Mouse (Mus musculus) embryo, embryonic 10 days (tissue): ENCODE results near the gene Dnajb1.
"Not testable (repeated sequence)": the region's sequence is repeated elsewhere in the genome, so short reads cannot be mapped to it uniquely, and the experiment has no call there.

Experiments
- DNase-seq: peaks from one replicate; pipeline ENCODE4 v3.0.0-alpha.2; 2015; ENCODE audit warnings: low spot score

Gene Dnajb1

DNA sequence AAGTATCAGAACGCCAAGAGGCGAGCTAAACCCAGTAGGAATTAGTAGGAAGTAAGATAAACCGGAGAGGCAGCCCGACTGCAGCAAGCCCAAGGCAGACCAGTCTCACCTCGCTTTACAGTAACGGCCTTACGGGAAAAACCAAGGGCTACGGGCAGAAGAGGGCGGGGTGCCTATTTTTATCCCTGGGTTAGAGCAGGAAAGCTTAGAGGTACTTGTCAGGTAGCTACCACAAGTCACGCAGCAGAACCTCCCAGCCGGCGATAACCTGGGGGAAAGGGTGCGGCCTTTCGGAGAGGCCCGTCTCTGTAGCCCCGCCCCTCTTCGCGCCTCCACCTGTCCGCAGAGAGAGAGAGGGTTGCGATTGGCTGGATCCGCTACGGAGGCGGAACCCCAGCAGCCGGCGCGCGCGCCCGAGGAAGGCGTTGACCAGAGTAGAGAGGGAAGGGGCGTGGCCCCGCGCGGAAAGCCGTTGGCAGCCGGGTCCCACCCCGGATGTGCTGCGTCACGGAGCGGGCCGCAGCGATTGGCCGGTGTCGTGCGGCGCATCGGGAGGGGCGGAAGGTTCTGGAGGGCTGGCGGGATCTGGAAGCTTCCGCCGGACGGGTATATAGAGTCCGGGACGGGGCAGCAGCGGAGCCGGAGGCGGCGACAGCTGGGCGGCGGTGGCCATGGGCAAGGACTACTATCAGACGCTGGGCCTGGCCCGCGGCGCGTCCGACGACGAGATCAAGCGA lies at the start of gene Dnajb1, which contains the start of gene Tecr:
Gene Dnajb1 (plus strand): TSS at position 533 of the 737 bp plus-strand sequence.
Gene Tecr (minus strand): TSS at position 311 of the 737 bp plus-strand sequence.
- DNase-seq: peak; percentile 99

DNA sequence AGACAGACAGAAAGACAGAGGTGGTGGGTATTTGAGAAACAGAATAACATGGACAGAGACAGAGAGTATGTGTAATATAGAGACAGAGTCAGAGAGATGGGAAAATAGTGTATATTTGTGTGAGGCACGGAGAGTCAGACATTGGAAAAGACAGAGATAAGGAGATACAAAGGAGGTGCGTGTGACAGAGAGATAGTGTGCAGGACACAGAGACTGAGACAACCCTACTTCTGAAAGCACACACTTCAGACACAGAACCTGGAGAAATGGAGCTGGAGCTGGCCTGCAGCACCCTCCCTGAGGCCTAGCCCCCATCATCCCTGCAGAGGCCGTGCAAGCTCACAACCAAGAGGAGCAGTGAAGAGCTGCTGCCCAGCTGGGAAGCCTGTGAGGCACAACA lies 45.3 kb upstream of the Dnajb1 start:
- DNase-seq: no peak

DNA sequence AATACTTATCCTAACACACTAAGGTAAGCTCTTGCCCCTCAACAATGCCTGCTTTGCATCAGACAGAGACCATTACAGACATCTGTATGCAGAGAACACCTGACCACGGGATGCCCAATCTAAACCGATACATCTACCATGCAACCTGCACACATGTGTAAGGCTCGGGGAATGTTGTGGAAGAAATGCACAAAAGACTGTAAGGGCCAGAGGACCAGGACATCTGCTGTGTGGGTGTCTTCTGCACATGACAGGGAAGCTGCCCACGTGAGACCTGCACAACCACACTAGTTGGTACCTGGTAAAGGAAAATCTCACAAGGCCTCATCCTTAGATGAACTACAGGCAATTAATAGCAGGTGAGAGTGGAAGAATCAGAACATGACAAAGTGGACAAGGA lies 44.7 kb upstream of the Dnajb1 start:
- no peak for DNase-seq

DNA sequence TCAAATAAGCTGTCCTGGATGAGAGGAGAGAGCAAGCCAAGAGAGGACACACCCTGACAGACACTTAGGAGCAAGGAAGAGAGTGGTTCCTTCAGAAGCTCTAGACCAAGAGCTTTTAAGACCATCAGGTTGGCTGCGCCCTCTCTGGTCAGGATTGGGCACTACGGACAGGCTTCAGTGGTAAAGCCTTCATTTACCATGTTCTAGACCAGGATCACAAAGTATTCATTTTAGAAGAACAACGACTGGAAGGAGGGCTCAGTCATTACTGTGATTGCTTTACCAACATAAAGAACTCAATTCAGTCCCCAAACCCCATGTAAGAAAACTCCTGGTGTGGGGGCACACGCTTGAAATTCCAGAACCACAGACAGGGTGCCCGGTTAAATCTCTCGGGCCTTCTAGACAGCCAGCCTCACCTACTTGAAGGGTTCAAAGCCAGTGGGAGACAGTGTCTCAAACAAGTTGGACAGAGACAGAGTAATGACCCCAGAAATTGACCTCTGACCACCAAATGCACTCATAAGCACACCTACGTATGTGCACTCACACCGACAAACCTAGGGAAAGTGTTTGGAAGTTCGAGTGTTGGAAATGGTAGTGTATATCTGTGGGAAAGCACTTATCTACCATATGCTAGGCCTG lies 42.1 kb upstream of the Dnajb1 start:
- DNase-seq: peak; percentile 73

DNA sequence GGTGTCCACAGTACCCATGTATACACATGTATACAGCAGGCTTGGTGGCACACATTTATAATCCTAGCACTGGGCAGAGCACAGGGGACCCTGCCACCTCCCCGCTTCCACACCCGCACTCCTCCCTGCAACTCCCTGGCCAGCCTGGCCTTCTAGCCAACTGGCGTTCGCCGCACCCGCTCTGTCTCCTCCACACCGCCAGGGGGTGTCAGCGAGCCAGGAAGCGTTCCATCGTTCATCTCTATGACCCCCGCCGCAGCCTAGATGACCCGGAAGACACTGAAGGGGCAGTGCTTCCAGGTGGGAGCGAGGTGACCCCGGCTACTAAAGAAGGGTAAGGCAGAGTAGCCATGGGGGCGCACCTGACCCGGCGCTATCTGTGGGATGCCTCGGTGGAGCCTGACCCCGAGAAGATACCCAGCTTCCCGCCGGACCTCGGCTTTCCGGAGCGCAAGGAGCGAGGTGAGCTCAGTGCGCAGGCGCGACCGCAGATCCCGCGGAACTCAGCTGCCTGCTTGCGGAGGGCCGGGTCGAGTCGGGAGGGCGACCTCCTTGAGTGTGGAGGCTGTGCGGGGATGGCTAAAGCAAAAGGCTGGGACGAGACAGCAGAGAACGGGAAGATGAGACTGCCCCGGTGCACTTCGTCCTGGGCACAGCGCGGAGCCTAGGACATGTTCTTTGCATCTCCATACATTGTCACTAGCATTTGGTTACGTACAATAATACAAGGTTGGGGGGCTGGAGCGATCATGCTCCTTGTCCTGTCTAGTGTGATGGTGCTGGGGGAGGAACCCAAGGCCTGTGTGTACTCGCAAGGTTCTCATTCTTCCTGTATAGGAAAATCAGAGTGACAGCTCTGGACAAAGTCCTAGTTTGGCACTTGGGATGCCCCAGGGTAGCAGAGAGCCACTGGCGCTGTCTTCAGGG lies 41.3 kb upstream of the Dnajb1 start, which contains the start of gene Ndufb7:
Gene Ndufb7 (plus strand): TSS at position 203 of the 927 bp plus-strand sequence.
- peak; percentile 97 for DNase-seq

DNA sequence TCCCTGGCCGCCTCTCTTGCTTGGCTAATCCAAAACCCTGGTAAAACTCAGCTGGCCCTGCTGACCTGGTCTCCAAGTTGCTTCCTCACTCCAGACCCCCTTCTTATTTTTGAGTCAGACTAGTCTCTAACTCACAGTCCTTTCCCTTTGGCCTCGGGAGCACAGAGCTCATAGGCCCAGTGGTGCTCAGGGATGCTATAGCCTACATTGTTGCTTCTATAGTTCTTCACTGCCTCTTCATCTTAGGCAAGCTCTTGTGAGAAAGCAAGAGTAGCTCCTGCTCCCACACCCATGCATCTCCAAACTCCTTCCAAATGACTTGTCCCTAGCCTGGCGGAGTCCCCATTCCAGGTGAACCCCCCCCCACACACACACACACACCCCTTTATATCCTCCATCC lies 40.3 kb upstream of the Dnajb1 start:
- no peak for DNase-seq

DNA sequence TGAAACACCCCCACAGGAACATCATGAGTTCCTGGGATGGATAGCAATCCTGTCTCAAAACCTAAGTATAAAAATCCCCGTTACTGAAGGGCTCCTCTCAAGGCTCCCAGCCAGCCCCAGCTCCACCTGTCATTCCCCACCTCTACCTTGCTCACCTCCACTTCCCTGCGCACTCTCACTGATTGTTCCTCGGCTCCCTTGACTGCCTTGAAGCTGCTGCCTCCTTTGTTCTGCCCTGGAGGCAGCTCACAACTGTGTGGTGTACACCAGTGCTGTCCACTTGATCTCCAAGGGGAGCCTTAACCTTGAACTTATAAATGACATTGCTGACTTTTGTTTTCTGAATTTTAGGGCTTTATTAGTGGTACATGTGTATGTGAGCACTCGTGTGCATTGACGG lies 39.9 kb upstream of the Dnajb1 start:
- no peak for DNase-seq

DNA sequence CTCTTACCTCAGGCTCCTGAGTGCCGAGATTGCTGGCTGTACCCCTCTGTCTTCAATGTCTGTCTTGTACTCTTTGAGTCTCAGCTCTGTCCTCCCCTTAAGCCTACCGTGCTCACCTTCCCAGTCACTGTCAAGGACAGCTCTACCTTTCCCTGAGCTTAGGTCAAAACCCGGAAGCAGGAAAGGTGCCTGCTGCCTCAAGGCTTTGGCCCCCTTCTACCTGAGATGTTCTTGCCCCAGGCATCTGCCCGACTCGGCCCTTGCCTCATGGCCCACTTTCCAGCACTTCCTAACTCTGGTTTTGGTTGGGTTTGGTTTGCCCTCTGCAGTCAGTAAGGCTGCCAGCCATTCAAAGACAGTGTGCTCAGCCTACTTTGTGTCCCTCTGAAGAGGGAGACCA lies 39.2 kb upstream of the Dnajb1 start:
- no peak for DNase-seq

DNA sequence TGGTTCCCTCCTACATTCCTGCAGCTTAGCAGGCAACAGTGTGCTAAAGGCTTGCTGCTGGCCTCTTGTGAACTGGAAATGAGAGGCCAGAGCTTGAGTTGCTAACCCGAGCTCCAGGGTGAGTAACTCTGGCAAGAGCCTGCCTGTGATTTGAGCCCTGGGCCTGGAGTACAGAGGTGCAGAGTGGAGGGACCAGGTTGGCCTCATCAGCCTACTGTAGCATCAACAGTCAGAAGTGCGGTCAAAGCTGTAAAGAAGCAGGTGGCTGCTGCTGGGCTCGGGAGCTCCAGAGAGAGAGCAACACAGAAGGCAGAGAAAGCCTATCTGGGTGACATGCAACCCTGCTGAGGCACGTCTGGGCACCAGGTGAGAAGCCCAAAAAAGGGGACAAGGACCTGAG lies 38.8 kb upstream of the Dnajb1 start:
- DNase-seq: peak; percentile 3

DNA sequence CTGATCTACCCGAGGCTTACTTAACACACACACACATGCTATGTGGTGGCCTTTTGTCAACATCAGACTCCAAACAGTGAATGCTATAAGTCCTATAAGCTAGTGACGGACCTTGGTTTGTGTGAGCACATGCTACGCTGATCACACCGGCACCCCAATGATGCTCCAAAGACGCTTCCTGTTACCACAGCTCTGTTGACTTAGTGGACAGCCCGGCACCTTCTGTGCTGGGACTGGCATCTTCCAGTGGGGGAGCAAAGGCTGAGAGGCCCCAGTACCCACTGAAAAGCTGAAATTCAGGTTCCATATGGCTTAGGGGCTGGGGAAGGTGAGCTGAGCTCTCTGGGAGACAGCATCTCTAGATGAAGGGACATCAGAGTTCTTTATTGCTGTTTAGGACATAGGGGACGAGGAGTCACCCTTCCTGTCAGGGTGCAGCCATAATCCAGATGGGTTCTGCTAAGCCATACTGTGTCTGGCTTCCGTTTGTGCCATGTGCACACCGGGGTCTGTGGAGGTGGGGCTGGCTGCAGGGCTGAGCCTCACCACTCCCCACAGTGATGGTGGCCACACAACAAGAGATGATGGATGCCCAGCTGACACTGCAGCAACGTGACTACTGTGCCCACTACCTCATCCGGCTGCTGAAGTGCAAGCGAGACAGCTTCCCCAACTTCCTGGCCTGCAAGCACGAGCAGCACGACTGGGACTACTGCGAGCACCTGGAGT lies 37.6 kb upstream of the Dnajb1 start:
- peak; percentile 8 for DNase-seq

DNA sequence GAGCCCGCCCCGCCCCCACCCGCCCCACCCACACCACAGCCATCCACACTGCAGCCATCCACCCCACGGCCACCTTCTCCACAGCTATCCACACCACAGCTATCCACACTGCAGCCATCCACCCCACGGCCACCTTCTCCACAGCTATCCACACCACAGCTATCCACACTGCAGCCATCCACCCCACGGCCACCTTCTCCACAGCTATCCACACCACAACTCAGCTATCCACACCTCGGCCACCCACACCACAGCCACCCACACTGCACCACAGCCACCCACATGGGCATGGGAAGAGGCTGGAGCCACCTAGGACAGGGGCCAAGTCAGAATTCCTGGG lies 37.0 kb upstream of the Dnajb1 start:
- DNase-seq: not testable (repeated sequence)

DNA sequence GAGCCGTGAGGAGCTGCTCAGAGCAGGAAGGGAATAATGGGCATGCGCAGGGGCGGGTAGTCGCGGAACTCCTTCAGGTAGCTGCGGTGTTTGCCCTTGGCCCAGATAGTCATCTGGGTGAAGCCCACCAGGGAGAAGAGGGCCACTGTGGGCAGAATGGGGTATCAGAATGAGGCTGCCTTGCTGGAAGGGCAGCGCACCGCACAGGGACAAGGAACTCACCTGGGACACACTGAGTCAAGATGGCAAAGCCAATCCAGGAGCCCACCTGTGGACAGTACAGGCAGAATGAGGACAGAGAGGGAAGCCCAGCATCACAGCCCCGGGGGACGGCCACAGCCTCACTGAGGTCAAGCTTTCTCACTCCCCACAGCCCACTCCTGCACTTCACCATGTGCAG lies 36.2 kb upstream of the Dnajb1 start:
- peak; percentile 2 for DNase-seq

DNA sequence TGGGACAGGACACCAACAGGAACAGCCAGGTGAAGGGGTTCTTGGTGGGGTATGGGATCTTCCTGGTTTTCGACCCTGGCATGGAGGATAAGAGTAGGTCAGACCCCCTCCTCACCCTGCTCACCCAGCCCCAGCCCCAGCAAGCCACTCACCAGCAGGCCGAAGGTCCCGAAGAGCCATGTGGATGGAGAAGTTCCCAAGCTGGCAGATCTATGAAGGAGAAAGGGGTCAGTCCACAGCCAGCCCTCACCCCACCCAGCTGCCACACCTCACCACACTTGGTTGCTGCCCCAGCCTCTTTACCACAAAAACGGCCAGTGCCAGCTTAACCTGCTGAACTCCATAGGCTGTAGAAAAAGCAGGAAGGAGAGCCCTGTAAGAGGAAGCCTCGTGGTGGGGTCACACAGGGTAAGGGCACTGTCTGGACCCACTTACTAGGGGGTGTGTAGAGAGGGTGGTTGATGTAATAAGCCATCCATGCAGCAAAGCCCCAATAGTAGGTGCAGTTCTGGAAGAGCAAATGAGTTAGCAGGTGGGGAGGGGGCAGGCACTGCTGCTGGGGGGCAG lies 35.7 kb upstream of the Dnajb1 start:
- no peak for DNase-seq

DNA sequence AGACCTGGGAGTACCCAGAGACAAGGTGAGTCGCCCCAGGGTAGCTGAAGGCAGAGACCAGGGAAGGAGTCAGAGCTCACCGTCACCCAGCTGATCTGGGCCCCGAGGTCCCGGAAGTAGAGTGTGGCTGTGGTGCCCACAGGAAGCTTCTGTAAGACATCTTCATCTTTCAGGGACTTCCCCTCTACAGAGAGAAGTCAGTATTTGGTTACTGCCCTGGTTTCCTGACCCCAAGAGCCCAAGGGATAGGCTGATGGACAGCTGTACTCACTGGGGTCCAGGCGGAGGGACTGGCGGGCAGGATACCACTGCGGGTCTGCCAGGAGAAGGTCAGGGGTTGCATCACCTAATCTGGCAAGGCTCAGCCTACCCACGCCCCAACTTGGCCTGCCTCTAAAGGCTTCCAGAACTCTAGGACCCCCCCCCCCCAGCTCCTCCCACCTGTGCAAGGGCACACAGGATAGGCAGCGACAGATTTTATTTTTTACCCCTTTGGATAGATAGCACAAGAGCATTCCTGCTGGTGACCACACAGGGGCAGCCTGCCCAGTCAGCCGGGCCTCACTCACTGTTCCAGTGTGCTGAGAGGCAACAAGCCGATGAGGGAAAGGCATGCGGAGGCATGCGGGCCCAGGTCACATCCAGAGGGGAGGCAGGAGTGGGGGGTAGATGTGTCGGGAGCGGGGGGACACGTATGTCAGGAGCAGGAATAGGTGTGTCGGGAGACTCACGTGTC lies 34.7 kb upstream of the Dnajb1 start:
- DNase-seq: no peak

DNA sequence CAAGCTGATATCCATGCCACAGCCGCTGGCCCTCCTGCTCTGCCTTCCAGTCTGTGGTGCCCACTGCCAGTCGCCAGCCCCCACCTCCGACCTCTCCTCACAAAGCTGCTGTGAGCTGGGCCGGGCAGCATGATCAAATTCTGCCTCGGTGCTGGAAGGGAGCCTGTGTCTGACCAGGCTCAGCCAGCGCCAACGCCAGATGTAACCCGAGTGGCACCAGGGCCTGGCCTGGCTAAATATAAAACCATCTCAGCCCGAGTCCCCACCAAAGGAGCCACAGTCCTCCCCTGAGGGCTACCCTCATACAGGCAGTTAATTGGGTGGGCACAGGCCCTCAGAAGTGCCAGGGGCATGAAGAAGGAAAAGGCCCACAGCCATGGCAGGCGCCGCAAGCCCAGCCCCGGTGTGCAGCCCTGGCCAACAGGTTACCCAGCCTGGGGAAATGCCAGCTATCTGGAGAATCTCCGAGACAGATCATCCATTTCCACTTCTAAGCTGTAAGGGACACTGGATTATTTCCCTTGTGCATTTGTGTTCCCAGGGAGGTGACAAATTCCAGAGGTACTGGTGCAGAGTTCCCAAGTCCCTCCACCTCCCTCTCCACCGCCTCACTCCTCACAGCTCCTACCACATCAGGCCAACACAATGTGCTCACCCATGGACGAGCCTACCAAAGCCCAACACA lies 33.2 kb upstream of the Dnajb1 start:
- peak; percentile 3 for DNase-seq

DNA sequence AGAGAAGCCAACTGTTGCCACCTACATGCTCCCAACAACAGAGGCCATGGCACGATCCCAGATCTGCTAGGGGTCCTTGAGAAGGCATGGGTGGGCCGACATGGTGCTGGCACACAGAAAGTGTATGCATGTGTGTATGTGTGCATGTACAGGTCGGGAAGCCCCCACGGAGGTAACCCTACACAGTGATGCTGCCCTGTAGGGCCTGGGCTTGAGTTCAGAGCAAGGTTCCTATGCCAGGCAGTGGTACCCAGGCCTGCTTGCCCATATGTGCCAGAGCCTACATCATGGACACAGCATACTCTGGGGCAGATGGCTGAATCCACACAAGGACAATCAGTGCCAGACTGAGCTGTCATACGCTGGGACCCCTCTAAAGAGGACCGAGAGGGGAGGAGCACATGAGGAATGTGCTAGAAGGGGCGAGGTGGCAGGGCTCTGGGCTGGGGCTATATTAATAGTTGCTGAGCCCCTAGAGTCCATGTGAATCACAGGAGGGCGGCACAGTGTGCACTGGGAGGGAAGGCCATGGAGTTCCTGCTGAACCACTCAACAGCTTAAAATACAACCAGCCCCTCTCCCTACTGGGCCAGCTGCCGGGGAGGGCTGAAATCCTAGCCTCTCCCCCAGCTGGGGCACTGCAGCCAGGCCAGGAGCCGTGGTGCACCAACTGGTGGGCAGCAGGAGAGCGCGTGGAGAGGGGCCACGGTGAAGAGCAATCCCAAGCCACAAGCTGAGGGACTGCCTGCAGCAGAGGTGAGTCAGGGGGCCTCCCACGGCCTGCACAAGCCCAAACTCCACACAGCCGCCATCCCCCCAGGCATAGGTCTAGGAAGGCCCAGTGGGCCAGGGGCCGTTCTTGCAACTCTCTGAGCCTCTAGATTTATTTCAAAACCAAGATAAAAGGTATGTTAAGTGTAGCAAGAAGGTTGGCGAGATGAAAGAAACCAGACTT lies 32.2 kb upstream of the Dnajb1 start:
- peak; percentile 2 for DNase-seq

DNA sequence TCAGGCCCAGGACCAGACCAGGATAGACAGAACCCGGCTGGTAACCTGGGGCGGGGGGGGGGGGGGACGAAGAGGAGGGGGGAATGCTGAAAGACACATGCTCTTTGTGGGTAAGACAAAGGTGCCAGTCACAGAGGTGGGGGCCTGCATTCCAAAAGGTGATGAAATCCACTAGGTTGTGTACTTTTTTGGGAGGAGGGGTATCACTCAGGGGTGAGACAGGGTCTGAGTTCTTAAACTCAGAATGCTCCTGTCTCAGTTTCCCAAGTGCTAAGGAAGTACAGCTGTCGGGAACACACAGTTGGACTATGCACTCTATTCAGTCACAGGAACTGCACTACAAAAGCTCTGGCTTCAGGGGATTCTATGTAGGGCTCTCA lies 31.5 kb upstream of the Dnajb1 start:
- DNase-seq: no peak

DNA sequence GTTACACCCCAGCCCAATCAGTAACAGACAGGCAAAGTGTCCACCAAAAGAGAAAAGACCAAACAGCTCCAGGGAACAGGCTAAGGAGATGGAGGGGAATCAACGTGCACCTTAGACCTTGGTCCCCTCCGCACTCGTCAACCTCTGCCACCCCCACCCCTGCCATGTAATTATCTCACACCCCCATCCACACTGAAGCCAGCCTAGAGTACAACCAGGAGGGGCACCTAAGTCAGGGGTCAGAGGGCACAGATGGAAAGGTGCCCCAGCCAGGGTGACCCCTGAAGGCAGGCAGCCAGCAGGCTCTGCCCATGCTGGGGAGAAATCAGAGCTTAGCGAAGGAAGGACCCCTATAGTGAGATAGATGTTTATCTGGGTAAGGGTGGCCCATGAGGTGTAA lies 31.1 kb upstream of the Dnajb1 start:
- DNase-seq: no peak

DNA sequence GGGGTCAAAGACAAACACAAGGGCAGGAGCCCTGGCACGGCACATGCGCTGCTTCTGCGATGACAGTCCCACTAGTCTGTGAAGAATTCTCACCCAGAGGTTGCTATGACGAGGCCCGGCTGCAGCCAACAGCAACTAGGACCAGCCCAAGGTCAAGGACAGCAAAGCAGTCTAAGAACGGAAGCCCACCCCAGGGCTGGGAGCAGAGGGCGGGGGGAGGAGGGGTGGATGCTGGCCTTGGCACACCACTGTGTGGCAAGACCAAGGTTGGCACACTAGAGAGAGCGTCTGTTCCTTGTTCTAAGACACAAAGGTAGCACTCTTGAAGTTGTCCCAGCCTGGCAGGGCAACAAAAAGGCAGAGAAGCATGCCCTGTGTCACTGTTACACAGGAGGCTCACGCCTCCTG lies 30.6 kb upstream of the Dnajb1 start:
- no peak for DNase-seq
